Mouse (Mus musculus): ENCODE data around the gene Gm5934.
"Not testable (repeated sequence)": the region's sequence is repeated elsewhere in the genome, so short reads cannot be mapped to it uniquely, and the experiment has no call there.

Gene Gm5934

DNA sequence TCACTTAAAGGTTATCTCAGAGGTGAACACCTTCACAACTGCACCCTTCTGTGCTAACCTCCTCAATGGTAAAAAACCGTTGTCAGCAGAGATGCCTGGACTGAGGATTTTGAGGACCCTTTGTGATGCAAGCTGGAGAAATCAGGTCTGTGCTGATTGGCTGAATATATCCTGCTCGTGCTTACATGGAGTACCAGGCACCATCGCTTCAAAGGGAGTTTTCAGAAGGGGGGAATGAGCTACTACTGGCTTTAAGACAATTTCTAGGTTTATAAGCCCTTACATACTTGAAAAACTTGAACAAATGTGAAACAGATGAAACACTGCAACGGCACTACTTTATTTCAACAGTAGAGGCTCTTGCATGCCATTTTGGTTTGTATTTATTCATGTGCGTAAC, at the start of gene Gm5934:
TSS of gene Gm5934 (minus strand) at position 101 of the 400 bp plus-strand sequence.
- DNase-seq (ENCODE audit: low spot score): not testable (repeated sequence)
